Mouse (Mus musculus) heart, embryonic 15.5 days (tissue): Measurements from ENCODE around the gene Psmd11. TPM values are rescaled to one million over a fixed set of nuclear protein-coding genes. Genes with fewer than 3 reads are reported as not detected.
"Not testable (repeated sequence)": the region's sequence is repeated elsewhere in the genome, so short reads cannot be mapped to it uniquely, and the experiment has no call there.

Experiments
- ATAC-seq: fragments of 200-750 bp; cut with Nextera tagmentation; replicated peaks from 2 replicates; pipeline ENCODE4 v1.8.0; 2017; ENCODE audit warnings: low read depth, moderate TSS enrichment; ENCODE audit not compliant: insufficient number of reproducible peaks, insufficient read depth, low FRiP score
- H3K27ac ChIP-seq: fragments of 300-500 bp; sonication (generic); 2 replicates; pipeline ENCODE4 v1.5.1; 2015; ENCODE audit warnings: mild to moderate bottlenecking, inconsistent platforms
- H3K27me3 ChIP-seq: fragments of 300-500 bp; sonication (generic); 2 replicates; pipeline ENCODE4 v1.6.1; 2015; ENCODE audit warnings: inconsistent platforms
- H3K36me3 ChIP-seq: fragments of 300-500 bp; sonication (generic); 2 replicates; pipeline ENCODE4 v1.6.1; 2015; ENCODE audit warnings: mild to moderate bottlenecking, inconsistent platforms
- H3K4me1 ChIP-seq: fragments of 300-500 bp; sonication (generic); replicated peaks from 2 replicates; pipeline ENCODE4 v1.6.1; 2015; ENCODE audit warnings: inconsistent platforms
- H3K4me2 ChIP-seq: fragments of 300-500 bp; sonication (generic); 2 replicates; pipeline ENCODE4 v1.6.1; 2015; ENCODE audit warnings: inconsistent platforms, mild to moderate bottlenecking, moderate library complexity
- H3K4me3 ChIP-seq: fragments of 300-500 bp; sonication (generic); 2 replicates; pipeline ENCODE4 v1.5.1; 2015; ENCODE audit warnings: mild to moderate bottlenecking, inconsistent platforms
- H3K9ac ChIP-seq: fragments of 300-500 bp; sonication (generic); 2 replicates; pipeline ENCODE4 v1.6.1; 2015; ENCODE audit warnings: mild to moderate bottlenecking, inconsistent platforms
- H3K9me3 ChIP-seq: fragments of 300-500 bp; sonication (generic); replicated peaks from 2 replicates; pipeline ENCODE4 v1.6.1; 2016; ENCODE audit warnings: inconsistent platforms
- WGBS: fragments of 180-500 bp; shearing (Covaris S2); methylation state at CpG from one replicate; pipeline ENCODE4 v1.1.7; 2015; ENCODE audit warnings: mixed read lengths; 5-methylcytosine and 5-hydroxymethylcytosine counted together
- polyA plus RNA-seq: library from polyadenylated mRNA; unstranded; fragments of >200 nt; fragmentation: Nextera tagmentation; extraction: Ambion mirVana; gene quantifications from 2 replicates; pipeline ENCODE4 v1.2.1, GENCODE M21; 2015

The Psmd11 gene
- polyA plus RNA-seq, 1 experiment from 2014 or later = 177 TPM

DNA sequence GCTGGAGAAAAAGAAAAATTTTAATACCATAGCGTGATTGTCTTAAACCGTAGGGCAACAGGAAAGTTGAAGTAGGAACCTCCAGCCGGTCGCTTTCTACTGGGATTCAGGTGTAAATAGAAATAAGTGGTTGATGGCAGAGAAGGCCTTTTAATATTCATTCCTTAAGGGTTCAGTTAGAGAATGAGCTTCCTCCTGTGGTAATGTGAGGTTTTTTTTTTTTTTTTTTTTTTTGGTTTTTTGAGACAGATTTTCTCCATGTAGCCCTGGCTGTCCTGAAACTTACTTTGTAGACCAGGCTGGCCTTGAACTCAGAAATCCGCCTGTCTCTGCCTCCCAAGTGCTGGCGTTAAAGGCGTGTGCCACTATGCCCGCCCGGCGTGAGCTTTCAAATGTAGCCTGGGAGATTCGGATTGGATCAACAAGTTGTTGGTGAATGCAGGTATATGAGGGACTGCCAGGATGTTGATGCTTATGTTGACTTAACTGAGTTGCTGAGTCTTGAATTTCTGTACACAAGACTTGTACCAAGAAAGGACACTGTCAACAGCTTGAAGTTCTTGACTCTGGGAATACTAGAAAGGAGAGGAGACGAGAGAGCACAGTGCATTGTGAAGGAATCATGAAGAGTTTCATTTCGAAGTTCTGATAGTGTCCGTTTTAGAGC, 1.2 kb downstream of the Psmd11 start:
- H3K9me3 ChIP-seq = no peaks in the 10 kb centered on the region
- ATAC-seq = no peak
- no peaks in the 10 kb centered on the region for H3K27me3 ChIP-seq
- H3K4me3 ChIP-seq = peak overlapping the region; percentile 99
- peak overlapping the region; percentile 76 for H3K4me2 ChIP-seq
- 47% methylated on average over 14 of the region's 14 CpGs for WGBS
- H3K9ac ChIP-seq = peak overlapping the region; percentile 99
- peak overlapping the region; percentile 92 for H3K27ac ChIP-seq
- peaks cover 22% of the 10 kb centered on the region for H3K36me3 ChIP-seq
- peaks cover 5% of the 10 kb centered on the region for H3K4me1 ChIP-seq

DNA sequence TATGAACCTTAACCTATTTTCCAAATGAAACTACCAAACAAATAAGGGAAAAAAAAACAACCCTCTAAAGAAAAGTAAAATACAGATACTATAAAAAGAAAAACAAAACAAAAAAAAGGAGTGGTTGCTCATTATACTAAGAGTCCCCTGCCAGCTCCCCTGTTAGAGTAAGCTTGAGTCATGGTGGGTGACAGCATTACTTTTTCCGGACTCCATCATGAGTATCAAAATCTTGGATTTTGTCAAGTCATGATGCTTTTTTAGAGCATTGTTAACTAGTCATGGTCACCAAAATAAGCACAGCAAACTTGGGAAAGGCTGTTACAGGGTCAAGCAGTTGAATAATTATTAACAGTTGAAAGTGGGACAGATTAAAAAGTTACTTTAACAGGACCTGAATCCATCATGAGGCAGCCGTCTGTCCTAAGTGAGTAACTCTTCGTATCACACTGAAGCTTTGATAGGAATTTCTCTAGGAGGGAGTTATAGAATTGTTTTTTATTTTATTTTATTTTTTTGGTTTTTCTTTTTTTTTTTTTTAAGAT, 2.0 kb downstream of the Psmd11 start:
- 85% methylated on average over 3 of the region's 3 CpGs for WGBS
- Histone ChIP-seq H3K9ac (no peak overlapping the region), H3K4me3 (no peak overlapping the region), H3K4me2 (no peak overlapping the region), H3K36me3 (peaks cover 27% of the 10 kb centered on the region), H3K4me1 (peaks cover 5% of the 10 kb centered on the region), H3K27me3 (no peaks in the 10 kb centered on the region), H3K27ac (no peak overlapping the region), H3K9me3 (no peaks in the 10 kb centered on the region)
- ATAC-seq = no peak

GRCm38 (mm10) chr11:80446916-80447315, 18.5 kb downstream of the Psmd11 start:
- 89% methylated on average over 3 of the region's 3 CpGs for WGBS
- H3K9ac ChIP-seq = no peak overlapping the region
- H3K4me3 ChIP-seq = no peak overlapping the region
- no peaks in the 10 kb centered on the region for H3K4me1 ChIP-seq
- no peak overlapping the region for H3K27ac ChIP-seq
- ATAC-seq = no peak
- H3K9me3 ChIP-seq = no peaks in the 10 kb centered on the region
- H3K4me2 ChIP-seq = no peak overlapping the region
- H3K36me3 ChIP-seq = peaks cover 51% of the 10 kb centered on the region
- H3K27me3 ChIP-seq = no peaks in the 10 kb centered on the region

GRCm38 (mm10) chr11:80449859-80450258, 21.4 kb downstream of the Psmd11 start:
- no peak overlapping the region for H3K4me3 ChIP-seq
- peaks cover 38% of the 10 kb centered on the region for H3K36me3 ChIP-seq
- no peaks in the 10 kb centered on the region for H3K4me1 ChIP-seq
- no peaks in the 10 kb centered on the region for H3K27me3 ChIP-seq
- no peak overlapping the region for H3K4me2 ChIP-seq
- H3K9ac ChIP-seq = no peak overlapping the region
- WGBS = 95% methylated on average over 2 of the region's 2 CpGs
- no peak overlapping the region for H3K27ac ChIP-seq
- ATAC-seq = no peak
- H3K9me3 ChIP-seq = no peaks in the 10 kb centered on the region

DNA sequence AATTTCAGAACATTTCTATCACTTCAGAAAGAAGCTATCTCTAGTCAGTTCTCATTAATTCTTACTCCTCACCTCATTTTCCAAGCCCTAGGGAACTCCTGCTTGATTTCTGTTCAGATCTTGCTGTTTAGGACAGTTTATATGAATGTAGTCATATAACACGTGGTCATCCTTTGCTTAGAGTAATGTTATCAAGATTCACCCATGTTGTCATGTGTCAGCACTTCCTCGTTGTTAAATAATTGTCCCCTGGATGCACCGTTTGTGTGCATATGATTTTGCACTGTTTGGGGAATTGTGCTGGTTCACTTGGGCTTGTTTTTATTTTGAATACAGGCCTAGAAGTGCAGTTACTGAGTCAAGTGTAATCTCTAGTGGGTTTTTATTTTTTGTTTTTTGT, 23.8 kb downstream of the Psmd11 start:
- H3K27me3 ChIP-seq = no peaks in the 10 kb centered on the region
- peaks cover 38% of the 10 kb centered on the region for H3K36me3 ChIP-seq
- no peak overlapping the region for H3K9ac ChIP-seq
- no peaks in the 10 kb centered on the region for H3K9me3 ChIP-seq
- H3K4me3 ChIP-seq = no peak overlapping the region
- WGBS = 79% methylated on average over 3 of the region's 3 CpGs
- no peaks in the 10 kb centered on the region for H3K4me1 ChIP-seq
- no peak overlapping the region for H3K4me2 ChIP-seq
- no peak overlapping the region for H3K27ac ChIP-seq
- no peak for ATAC-seq

DNA sequence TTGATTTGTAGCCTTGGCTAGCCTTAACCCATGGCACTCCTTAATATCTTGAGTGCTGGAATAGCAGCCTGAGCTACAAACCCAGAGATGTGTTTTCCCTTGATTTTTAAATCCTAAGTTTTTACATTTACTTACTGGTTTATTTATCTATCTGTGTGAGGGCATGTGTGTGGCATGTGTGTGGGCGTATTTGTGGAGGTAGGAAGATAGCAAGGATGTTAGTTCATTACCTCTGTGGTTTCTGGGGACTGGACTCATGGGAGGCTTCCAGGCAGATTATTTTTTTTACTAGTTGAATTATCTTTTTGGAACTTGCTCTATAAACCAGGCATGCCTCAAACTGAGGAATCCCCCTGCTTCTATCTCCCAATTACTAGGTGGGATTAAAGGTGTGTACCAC, 24.8 kb downstream of the Psmd11 start:
- Histone ChIP-seq H3K27ac (no peak overlapping the region), H3K36me3 (peaks cover 40% of the 10 kb centered on the region), H3K9ac (no peak overlapping the region), H3K27me3 (no peaks in the 10 kb centered on the region), H3K4me1 (no peaks in the 10 kb centered on the region), H3K4me3 (no peak overlapping the region), H3K9me3 (no peaks in the 10 kb centered on the region), H3K4me2 (no peak overlapping the region)
- no peak for ATAC-seq
- WGBS = 85% methylated on average over 1 of the region's 1 CpGs

- H3K4me2 ChIP-seq, ATAC-seq, H3K9ac ChIP-seq, H3K9me3 ChIP-seq, H3K4me3 ChIP-seq, H3K27ac ChIP-seq, H3K27me3 ChIP-seq, H3K4me1 ChIP-seq: not testable (repeated sequence)
- WGBS = 86% methylated on average over 4 of the region's 4 CpGs
- H3K36me3 ChIP-seq = peaks cover 78% of the 10 kb centered on the region
Observed at GRCm38 (mm10) chr11:80463605-80464130, 35.3 kb downstream of the Psmd11 start.

DNA sequence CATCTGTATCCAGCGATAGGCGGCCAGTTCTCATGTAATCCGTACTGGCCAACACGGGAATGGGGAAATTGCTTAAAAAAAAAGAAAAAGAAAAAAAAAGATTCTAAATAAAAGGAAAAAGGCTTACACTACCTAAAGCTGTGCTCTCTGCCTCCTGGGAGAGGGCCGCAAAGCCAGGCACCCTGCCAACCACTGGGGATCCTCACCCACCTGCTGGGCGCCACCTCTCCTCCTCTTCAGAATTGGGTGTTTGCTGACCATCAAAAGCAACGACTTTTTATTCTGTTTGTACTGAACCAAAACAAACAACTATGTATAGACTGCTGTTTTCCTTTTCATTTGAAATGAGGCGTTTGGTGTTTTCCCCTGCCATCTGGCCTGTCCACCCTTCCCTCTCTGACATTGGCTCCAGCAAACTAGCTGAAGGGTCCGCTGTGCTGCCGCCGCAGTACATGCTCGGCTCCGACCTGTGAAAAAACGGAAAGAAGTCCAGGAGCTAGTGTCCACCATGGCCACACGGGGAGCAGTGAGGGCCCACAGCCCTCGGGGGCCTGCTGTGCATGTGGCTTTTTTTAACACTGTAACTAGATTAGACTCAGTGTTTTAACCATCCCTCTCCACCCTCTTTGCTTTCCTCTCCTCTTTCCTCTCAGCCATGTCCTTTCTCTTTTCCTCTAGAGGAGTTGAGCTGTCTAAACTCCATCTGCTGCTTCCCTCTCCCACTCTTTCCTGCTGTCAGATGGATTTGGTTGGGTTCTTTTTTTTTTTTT, 43.6 kb downstream of the Psmd11 start:
- Histone ChIP-seq H3K9ac (no peak overlapping the region), H3K36me3 (peaks cover 46% of the 10 kb centered on the region)
- 81% methylated on average over 16 of the region's 16 CpGs for WGBS

GRCm38 (mm10) chr11:80474175-80474691, 45.8 kb downstream of the Psmd11 start:
- no peaks in the 10 kb centered on the region for H3K9me3 ChIP-seq
- H3K27ac ChIP-seq = no peak overlapping the region
- no peak overlapping the region for H3K4me2 ChIP-seq
- WGBS = 51% methylated on average over 2 of the region's 2 CpGs
- H3K36me3 ChIP-seq = peaks cover 24% of the 10 kb centered on the region
- no peak overlapping the region for H3K4me3 ChIP-seq
- no peak for ATAC-seq
- H3K27me3 ChIP-seq = peaks cover 12% of the 10 kb centered on the region; the same call in 1 of the 2 replicates
- no peak overlapping the region for H3K9ac ChIP-seq
- H3K4me1 ChIP-seq = peaks cover 15% of the 10 kb centered on the region

More for the DNA sequence above, 43.6 kb downstream of the Psmd11 start:
- no peak overlapping the region for H3K4me3 ChIP-seq
- peaks cover 4% of the 10 kb centered on the region for H3K4me1 ChIP-seq
- H3K27ac ChIP-seq = no peak overlapping the region
- ATAC-seq = no peak
- H3K27me3 ChIP-seq = no peaks in the 10 kb centered on the region
- no peaks in the 10 kb centered on the region for H3K9me3 ChIP-seq
- H3K4me2 ChIP-seq = no peak overlapping the region

DNA sequence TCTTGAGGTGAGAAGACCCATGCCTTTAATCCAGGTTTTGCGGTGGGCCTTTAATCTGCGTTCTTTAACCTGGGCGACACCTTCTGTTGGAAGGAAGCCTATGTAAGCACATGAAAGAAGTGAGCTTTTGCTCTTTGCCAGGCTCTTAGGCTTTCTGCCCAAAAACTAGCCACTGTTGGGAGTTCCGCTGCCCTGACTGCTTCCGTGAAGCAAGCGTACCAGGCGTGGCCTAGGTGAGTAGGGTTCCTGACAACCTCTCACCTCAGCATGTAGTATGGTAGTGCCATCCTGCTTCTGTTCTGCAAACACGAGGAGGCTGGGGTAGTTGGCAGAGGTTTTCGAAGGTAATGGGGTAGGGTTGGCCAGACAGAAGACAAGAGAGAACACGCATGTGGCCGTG, 46.4 kb downstream of the Psmd11 start:
- Histone ChIP-seq H3K9me3 (no peaks in the 10 kb centered on the region), H3K4me1 (peaks cover 15% of the 10 kb centered on the region), H3K27me3 (peaks cover 12% of the 10 kb centered on the region; the same call in 1 of the 2 replicates), H3K27ac (no peak overlapping the region), H3K4me3 (no peak overlapping the region), H3K4me2 (no peak overlapping the region), H3K9ac (no peak overlapping the region), H3K36me3 (peaks cover 18% of the 10 kb centered on the region)
- 91% methylated on average over 11 of the region's 11 CpGs for WGBS
- no peak for ATAC-seq

GRCm38 (mm10) chr11:80475544-80475943, 47.1 kb downstream of the Psmd11 start:
- H3K36me3 ChIP-seq = peaks cover 11% of the 10 kb centered on the region
- H3K9ac ChIP-seq = no peak overlapping the region
- H3K4me3 ChIP-seq = no peak overlapping the region
- no peaks in the 10 kb centered on the region for H3K9me3 ChIP-seq
- H3K27ac ChIP-seq = no peak overlapping the region
- H3K4me1 ChIP-seq = peaks cover 15% of the 10 kb centered on the region
- 87% methylated on average over 9 of the region's 9 CpGs for WGBS
- H3K27me3 ChIP-seq = peaks cover 12% of the 10 kb centered on the region; the same call in 1 of the 2 replicates
- no peak overlapping the region for H3K4me2 ChIP-seq
- ATAC-seq = no peak
